Mouse (Mus musculus) megakaryocyte progenitor cell, adult 5-6 weeks (primary cell): ENCODE results near the gene Cnot6l. TPM values are rescaled to one million over a fixed set of nuclear protein-coding genes. Genes with fewer than 3 reads are reported as not detected.

Source experiments
- ATAC-seq: replicated peaks from 2 replicates; pipeline ENCODE4 v1.8.0; 2016; ENCODE audit warnings: mild to moderate bottlenecking, moderate TSS enrichment, inconsistent platforms; ENCODE audit not compliant: poor library complexity
- total RNA-seq, 2 experiments: library from RNA; stranded (forward) in 1 of 2; stranded (reverse) in 1 of 2; fragments of 157-497, 149-512 nt in 1 of 2; fragments of 200-1000 nt in 1 of 2; gene quantifications; 2 replicates each; pipeline versions ENCODE4 v1.2.3 to v1.2.4; 2015 to 2017

Gene Cnot6l
- total RNA-seq (2015) = 98.5 and 108 TPM in 2 replicates
- 43.9 and 67.9 TPM in 2 replicates for total RNA-seq (2017)

DNA sequence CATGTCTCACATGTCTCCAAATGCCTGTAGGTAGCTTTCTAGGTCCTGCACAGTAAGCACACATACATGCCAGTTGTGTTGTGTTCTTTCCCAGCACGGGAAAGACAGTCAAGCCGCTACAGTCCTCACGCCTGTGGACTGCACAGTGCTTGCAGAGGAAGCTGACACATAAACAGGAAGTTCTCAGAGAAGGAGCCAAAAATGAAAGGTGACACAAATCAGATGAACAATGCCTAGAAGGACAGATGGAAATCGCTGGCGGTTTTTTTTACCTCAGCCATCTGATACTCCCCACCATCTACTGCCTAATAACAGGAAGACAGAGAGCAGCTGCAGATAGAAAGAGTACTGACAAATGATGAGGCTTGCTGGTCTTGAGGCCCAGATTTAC is at the start of gene Cnot6l:
TSS of gene Cnot6l (minus strand) at position 151 of the 391 bp plus-strand sequence.
- ATAC-seq = peak; percentile 32

- peak; percentile 91 for ATAC-seq
Measured at GRCm38 (mm10) chr5:96209916-96210583, 46.1 kb upstream of the Cnot6l start.

GRCm38 (mm10) chr5:96209459-96209858 is 45.5 kb upstream of the Cnot6l start, which contains the start of gene Mrpl1:
TSS of gene Mrpl1 (plus strand) at chr5:96209493.
- ATAC-seq = peak; percentile 70

GRCm38 (mm10) chr5:96208543-96208942 is 44.6 kb upstream of the Cnot6l start:
- 0 out of 2 replicates have a peak, but pooled peaks have one; percentile 10 for ATAC-seq

- ATAC-seq = no peak
Measured at GRCm38 (mm10) chr5:96207531-96207930, 43.6 kb upstream of the Cnot6l start.

GRCm38 (mm10) chr5:96206897-96207296 is 42.9 kb upstream of the Cnot6l start:
- no peak for ATAC-seq

DNA sequence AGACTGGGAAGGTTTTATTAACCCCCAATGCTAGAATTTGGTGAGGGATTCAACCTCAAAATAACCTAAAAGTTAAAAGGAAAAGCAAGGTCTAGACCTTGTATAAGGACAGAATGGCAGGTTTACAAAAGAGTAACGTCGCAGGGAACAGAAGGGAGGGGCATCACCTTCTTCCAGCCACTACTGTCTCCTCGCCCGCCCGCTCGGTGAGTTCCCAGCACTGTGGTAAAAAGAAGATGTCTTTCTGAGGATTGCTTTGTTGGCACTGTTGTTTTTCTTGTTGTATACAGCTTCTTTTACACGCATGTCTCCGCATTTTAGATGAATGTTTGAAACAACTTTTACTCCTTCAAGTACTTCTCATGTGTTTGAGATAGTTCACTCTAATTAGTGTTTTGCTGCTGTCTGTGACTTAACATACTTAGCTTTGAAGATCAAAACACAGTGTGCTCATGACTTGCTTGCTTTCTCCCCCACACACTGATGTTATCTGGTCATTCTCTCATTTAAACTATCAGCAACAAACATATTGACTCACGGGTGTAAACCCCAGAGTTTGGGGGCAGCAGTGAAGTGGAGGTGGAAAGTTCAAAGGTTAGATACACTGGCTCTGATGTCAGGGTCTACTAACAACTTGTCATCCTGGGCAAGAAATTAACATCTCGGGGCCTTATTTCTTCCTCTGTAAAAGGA is 37.6 kb upstream of the Cnot6l start:
- ATAC-seq = no peak

DNA sequence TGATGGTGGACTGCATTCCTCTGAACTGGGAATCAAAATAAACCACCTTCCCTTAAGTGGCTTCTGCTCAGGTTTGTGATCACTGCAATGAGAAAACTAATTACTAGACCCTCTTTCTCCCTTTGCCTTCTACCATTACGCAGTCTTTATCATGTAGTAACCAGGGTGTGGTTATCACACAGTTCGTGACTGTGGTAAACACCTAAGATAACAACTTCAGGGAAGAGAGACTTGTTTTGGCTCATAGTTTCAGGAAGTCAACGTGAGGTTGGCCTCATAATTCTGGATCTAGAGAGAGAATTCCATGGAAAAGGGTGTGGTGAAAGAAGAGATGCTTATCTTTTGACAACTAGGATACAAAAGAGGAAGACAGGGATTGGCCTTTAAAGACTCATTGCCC is 36.3 kb upstream of the Cnot6l start:
- ATAC-seq = peak; percentile 50; the same call in 1 of the 2 replicates

- no peak for ATAC-seq
Measured at GRCm38 (mm10) chr5:96198271-96198670, 34.3 kb upstream of the Cnot6l start.

- ATAC-seq = no peak
Measured at GRCm38 (mm10) chr5:96196547-96197052, 32.6 kb upstream of the Cnot6l start.

DNA sequence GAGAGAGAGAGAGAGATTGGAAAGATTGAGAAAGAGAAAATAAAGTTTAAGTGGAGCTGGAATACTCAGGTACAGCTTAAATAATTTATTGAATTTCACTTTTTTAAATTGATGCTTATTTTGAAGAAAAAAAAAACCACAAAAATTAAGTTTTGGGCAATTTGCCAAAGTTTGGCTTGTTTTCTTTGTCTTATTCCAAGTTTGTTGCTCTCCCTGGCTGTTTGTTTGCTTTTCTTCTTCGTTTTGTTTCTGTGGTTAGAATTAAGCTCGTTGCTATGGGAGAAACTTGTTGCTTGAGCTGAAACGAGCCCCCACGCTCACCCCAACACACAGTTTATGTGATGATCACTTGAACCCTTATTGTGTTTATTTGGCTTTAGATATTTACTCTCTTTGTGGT is 27.3 kb upstream of the Cnot6l start:
- ATAC-seq = no peak

DNA sequence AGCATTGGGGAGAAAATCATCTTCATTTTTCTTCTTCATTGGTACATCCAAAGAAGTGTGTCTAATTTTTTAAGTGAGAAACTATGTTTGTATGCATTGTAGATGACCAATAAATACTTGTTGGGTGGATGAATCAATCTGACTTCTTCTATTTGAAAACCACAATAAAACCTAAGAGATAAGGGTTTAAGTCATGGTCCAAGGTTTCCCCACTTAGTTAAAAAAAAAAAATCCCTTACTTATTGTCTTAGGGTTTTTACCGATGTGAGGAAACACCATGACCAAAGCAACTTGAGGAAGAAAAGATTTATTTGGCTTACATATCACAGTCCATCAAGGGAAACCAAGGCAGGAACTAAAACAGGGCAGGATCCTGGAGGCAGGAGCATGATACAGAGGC is 25.8 kb upstream of the Cnot6l start:
- ATAC-seq = no peak

DNA sequence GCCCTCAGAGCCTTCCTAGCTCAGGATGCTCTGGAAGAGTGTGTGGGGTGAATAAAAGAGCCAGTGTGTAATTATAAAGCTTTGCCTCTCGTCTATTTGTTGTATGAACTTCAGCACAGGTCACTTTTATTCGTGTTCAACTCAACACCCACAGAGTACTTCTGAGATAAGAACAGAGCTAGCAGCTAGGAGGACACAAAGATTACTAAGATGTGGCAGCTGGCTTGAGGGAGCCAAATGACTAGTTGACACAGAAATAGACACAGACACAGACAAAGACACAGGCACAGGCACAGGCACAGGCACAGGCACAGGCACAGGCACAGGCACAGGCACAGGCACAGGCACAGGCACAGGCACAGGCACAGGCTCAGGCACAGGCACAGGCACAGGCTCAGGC is 20.0 kb upstream of the Cnot6l start:
- ATAC-seq = no peak; the same call in 1 of the 2 replicates

- no peak for ATAC-seq
Measured at GRCm38 (mm10) chr5:96183211-96183610, 19.2 kb upstream of the Cnot6l start.

- ATAC-seq = peak; percentile 100
Measured at GRCm38 (mm10) chr5:96176879-96177358, 12.9 kb upstream of the Cnot6l start.

DNA sequence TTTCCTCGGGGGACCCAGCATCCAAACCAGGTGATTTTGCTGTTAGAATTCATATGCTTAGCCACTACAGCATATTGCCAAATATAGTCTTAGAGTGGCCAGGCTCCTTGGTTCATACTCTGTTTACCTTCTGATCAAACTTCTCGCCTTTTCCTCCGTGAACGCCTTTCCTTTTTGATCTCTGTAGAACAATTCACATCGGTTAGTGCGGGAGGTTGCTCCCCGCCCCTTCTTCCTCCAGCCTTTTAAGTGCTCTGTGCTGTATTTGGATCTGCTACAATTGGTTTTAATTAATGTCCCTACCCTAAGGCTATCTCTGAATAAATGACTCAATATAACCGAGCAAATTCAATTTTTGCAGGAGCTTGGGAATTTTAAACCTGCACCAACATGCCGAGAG is 12.2 kb upstream of the Cnot6l start:
- no peak for ATAC-seq

DNA sequence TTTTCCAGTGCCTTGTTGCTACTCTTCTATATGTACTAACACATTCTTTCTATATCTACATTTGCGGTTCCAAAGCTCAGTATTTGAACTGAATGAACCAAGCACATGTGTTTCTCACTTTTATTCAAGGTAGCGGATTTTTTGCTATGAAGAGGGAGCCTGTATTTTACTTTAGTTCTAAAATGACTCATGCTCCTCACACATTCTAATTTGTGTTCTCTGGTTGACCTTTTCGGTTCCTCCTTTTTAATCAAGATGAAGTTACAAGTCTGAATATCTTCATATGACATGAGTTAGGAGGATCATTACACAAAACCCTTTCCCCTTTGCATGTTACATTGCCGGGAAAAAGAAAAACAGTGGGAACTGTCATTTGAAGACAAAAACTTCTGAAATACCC is 7.8 kb upstream of the Cnot6l start:
- ATAC-seq = no peak

DNA sequence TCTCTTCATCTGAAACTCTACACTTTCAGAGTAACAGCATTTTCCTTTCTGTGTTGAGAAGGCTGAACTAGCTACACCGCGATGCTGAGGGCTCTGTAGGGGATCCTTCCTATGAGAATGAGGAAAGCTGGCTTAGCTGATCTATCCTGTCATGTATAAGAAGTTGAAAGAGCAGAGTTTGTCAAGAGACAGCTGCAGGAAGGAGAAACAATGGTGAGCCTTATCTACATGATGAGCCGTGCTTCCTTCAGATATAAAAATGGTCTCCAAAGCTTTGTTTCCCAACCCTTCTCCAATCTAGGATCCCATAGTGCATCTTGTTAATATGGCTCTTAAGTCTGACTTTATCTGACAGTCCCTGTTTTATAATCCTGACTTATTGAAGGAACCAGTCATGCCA is 6.5 kb upstream of the Cnot6l start:
- ATAC-seq = no peak

GRCm38 (mm10) chr5:96166761-96167160 is 2.8 kb upstream of the Cnot6l start:
- no peak for ATAC-seq

DNA sequence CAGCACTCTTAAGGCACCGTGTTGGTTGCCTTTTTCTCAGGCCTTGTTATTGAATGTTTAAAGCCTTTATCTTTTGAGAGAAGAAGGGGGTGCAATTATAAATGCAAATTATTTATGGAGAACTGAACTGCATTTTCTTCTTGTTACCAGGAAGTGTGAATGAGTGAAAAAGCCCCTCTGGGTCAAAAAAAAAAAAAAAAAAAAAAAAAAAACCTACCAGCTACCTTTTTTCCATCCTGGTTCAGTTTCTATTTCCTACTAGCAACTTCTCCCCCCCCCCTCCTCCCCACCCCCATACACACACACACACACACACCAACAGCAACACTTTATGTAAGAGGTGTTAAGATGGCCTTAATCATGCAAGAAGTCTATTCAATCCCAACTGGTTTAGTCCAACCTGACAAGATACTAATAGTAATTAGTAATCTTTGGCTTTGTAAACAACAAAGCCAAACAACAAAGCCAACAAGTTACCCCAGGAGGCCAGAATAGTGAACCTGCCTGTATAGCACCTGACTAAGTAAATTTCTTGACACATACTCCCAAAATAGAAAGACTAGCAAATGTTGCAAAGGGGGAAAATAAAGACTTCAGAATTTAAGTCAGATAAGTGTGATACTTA is 463 bp downstream of the Cnot6l start:
- no peak for ATAC-seq
